Mouse (Mus musculus) neural tube, embryonic 14.5 days (tissue): ENCODE measurements around the gene Hyal2. TPM values are rescaled to one million over a fixed set of nuclear protein-coding genes. Genes with fewer than 3 reads are reported as not detected.
"Not testable (repeated sequence)": the region's sequence is repeated elsewhere in the genome, so short reads cannot be mapped to it uniquely, and the experiment has no call there.

ENCODE experiments used
- ATAC-seq: fragments of 200-750 bp; cut with Nextera tagmentation; 2 replicates; pipeline ENCODE4 v1.8.0; 2017; ENCODE audit warnings: low read depth, mild to moderate bottlenecking, moderate TSS enrichment, moderate library complexity
- H3K27ac ChIP-seq: fragments of 300-500 bp; sonication (generic); 2 replicates; pipeline ENCODE4 v1.5.1; 2014; ENCODE audit warnings: low read depth, mild to moderate bottlenecking, control low read depth, low read length, moderate library complexity, mixed read lengths
- H3K27me3 ChIP-seq: fragments of 300-500 bp; sonication (generic); 2 replicates; pipeline ENCODE4 v1.6.1; 2014; ENCODE audit warnings: low read length; ENCODE audit not compliant: control insufficient read depth, insufficient read depth
- H3K36me3 ChIP-seq: fragments of 300-500 bp; sonication (generic); 2 replicates; pipeline ENCODE4 v1.6.1; 2014; ENCODE audit warnings: low read length, mixed read lengths; ENCODE audit not compliant: control insufficient read depth, insufficient read depth
- H3K4me1 ChIP-seq: fragments of 300-500 bp; sonication (generic); 2 replicates; pipeline ENCODE4 v1.6.1; 2014; ENCODE audit warnings: low read length; ENCODE audit not compliant: control insufficient read depth, insufficient read depth
- H3K4me2 ChIP-seq: fragments of 300-500 bp; sonication (generic); 2 replicates; pipeline ENCODE4 v1.6.1; 2014; ENCODE audit warnings: mild to moderate bottlenecking, low read depth, low read length, control low read depth
- H3K4me3 ChIP-seq: fragments of 300-500 bp; sonication (generic); 2 replicates; pipeline ENCODE4 v1.5.1; 2014; ENCODE audit warnings: low read depth, low read length, control low read depth, mixed read lengths
- H3K9ac ChIP-seq: fragments of 300-500 bp; sonication (generic); replicated peaks from 2 replicates; pipeline ENCODE4 v1.6.1; 2014; ENCODE audit warnings: low read depth, mild to moderate bottlenecking, control low read depth, low read length, mixed read lengths
- H3K9me3 ChIP-seq: fragments of 300-500 bp; sonication (generic); 2 replicates; pipeline ENCODE4 v1.6.1; 2016; ENCODE audit warnings: low read length; ENCODE audit not compliant: control insufficient read depth
- WGBS: fragments of 180-500 bp; shearing (Covaris S2); extraction: QIAGEN DNeasy Blood & Tissue Kit; methylation state at CpG from one replicate; pipeline ENCODE4 v1.1.7; 2014; 5-methylcytosine and 5-hydroxymethylcytosine counted together
- polyA plus RNA-seq: library from polyadenylated mRNA; unstranded; fragments of >200 nt; fragmentation: Nextera tagmentation; extraction: Ambion mirVana; gene quantifications from 2 replicates; pipeline ENCODE4 v1.2.1, GENCODE M21; 2014

The Hyal2 gene
- polyA plus RNA-seq, 1 experiment from 2014 or later: 60.3 TPM

- H3K27ac ChIP-seq: peak within 1 kb of the TSS; percentile 73
- H3K27me3 ChIP-seq: no peaks in the 10 kb centered on the region
- peak; percentile 95 for ATAC-seq
- peak within 1 kb of the TSS; percentile 86 for H3K9ac ChIP-seq
- WGBS: under 1% methylated on average over 41 of the region's 46 CpGs
- peak within 1 kb of the TSS; percentile 84 for H3K4me2 ChIP-seq
- peaks cover 44% of the 10 kb centered on the region for H3K36me3 ChIP-seq
- no peaks in the 10 kb centered on the region for H3K9me3 ChIP-seq
- H3K4me1 ChIP-seq: peaks cover 25% of the 10 kb centered on the region
- peak within 1 kb of the TSS; percentile 90 for H3K4me3 ChIP-seq
Observed at GRCm38 (mm10) chr9:107563029-107563581, 4.6 kb upstream of the Hyal2 start, which contains the start of gene Tusc2. Tusc2 (plus strand) TSS chr9:107563255.

- H3K9me3 ChIP-seq, H3K9ac ChIP-seq, H3K4me2 ChIP-seq, ATAC-seq, H3K27ac ChIP-seq, H3K27me3 ChIP-seq, H3K4me3 ChIP-seq: not testable (repeated sequence)
- H3K36me3 ChIP-seq: peaks cover 22% of the 10 kb centered on the region
- WGBS: 53% methylated on average over 5 of the region's 5 CpGs
- H3K4me1 ChIP-seq: peaks cover 38% of the 10 kb centered on the region
Observed at GRCm38 (mm10) chr9:107565556-107565955, 2.2 kb upstream of the Hyal2 start.

GRCm38 (mm10) chr9:107566041-107566709 lies 1.6 kb upstream of the Hyal2 start:
- peaks cover 21% of the 10 kb centered on the region for H3K36me3 ChIP-seq
- 0 out of 2 replicates have a peak overlapping the region, but pooled peaks have one; percentile 6 for H3K4me2 ChIP-seq
- H3K9me3 ChIP-seq: no peaks in the 10 kb centered on the region
- H3K27me3 ChIP-seq: no peaks in the 10 kb centered on the region
- no peak for ATAC-seq
- H3K27ac ChIP-seq: peak overlapping the region; percentile 17; the same call in 1 of the 2 replicates
- no peak overlapping the region for H3K9ac ChIP-seq
- peaks cover 44% of the 10 kb centered on the region for H3K4me1 ChIP-seq
- no peak overlapping the region for H3K4me3 ChIP-seq
- 63% methylated on average over 15 of the region's 15 CpGs for WGBS

GRCm38 (mm10) chr9:107566855-107567254 lies 890 bp upstream of the Hyal2 start:
- peaks cover 48% of the 10 kb centered on the region for H3K4me1 ChIP-seq
- WGBS: 70% methylated on average over 3 of the region's 3 CpGs
- H3K4me2 ChIP-seq: no peak overlapping the region
- no peak overlapping the region for H3K4me3 ChIP-seq
- H3K27ac ChIP-seq: no peak overlapping the region; the same call in 1 of the 2 replicates
- H3K9me3 ChIP-seq: no peaks in the 10 kb centered on the region
- no peak for ATAC-seq
- H3K36me3 ChIP-seq: peaks cover 20% of the 10 kb centered on the region
- H3K9ac ChIP-seq: no peak overlapping the region
- no peaks in the 10 kb centered on the region for H3K27me3 ChIP-seq

GRCm38 (mm10) chr9:107568331-107569261 lies 851 bp downstream of the Hyal2 start:
- H3K9ac ChIP-seq: peak overlapping the region; percentile 86
- peak overlapping the region; percentile 85 for H3K27ac ChIP-seq
- peaks cover 27% of the 10 kb centered on the region for H3K36me3 ChIP-seq
- under 1% methylated on average over 38 of the region's 41 CpGs for WGBS
- H3K4me1 ChIP-seq: peaks cover 41% of the 10 kb centered on the region
- ATAC-seq: peak; percentile 84
- H3K9me3 ChIP-seq: no peaks in the 10 kb centered on the region
- no peaks in the 10 kb centered on the region for H3K27me3 ChIP-seq
- H3K4me2 ChIP-seq: peak overlapping the region; percentile 95
- peak overlapping the region; percentile 88 for H3K4me3 ChIP-seq

GRCm38 (mm10) chr9:107569270-107569669 lies 1.5 kb downstream of the Hyal2 start:
- peaks cover 27% of the 10 kb centered on the region for H3K36me3 ChIP-seq
- ATAC-seq: peak; percentile 21
- 1% methylated on average over 23 of the region's 23 CpGs for WGBS

GRCm38 (mm10) chr9:107570016-107570415 lies 2.3 kb downstream of the Hyal2 start:
- H3K4me3 ChIP-seq: peak overlapping the region; percentile 88
- no peak overlapping the region for H3K27ac ChIP-seq
- peak overlapping the region; percentile 86 for H3K9ac ChIP-seq
- no peak for ATAC-seq
- H3K27me3 ChIP-seq: no peaks in the 10 kb centered on the region
- peaks cover 30% of the 10 kb centered on the region for H3K36me3 ChIP-seq
- WGBS: 50% methylated on average over 13 of the region's 13 CpGs
- no peaks in the 10 kb centered on the region for H3K9me3 ChIP-seq
- H3K4me1 ChIP-seq: peaks cover 35% of the 10 kb centered on the region
- peak overlapping the region; percentile 95 for H3K4me2 ChIP-seq

More at GRCm38 (mm10) chr9:107569270-107569669, 1.5 kb downstream of the Hyal2 start:
- Histone ChIP-seq H3K4me1 (peaks cover 35% of the 10 kb centered on the region), H3K4me3 (peak overlapping the region; percentile 88), H3K9ac (peak overlapping the region; percentile 86), H3K9me3 (no peaks in the 10 kb centered on the region), H3K4me2 (peak overlapping the region; percentile 95), H3K27me3 (no peaks in the 10 kb centered on the region), H3K27ac (peak overlapping the region; percentile 85)

GRCm38 (mm10) chr9:107570845-107571244 lies 3.1 kb downstream of the Hyal2 start:
- Histone ChIP-seq H3K9me3 (no peaks in the 10 kb centered on the region), H3K9ac (peak overlapping the region; percentile 21; the same call in 1 of the 2 replicates), H3K4me2 (peak overlapping the region; percentile 95), H3K27me3 (no peaks in the 10 kb centered on the region), H3K27ac (no peak overlapping the region), H3K36me3 (peaks cover 24% of the 10 kb centered on the region), H3K4me1 (peaks cover 35% of the 10 kb centered on the region), H3K4me3 (peak overlapping the region; percentile 88; the same call in 1 of the 2 replicates)
- ATAC-seq: no peak
- 97% methylated on average over 21 of the region's 21 CpGs for WGBS
